Mouse (Mus musculus): ENCODE measurements around the gene Nlrp9b.
A peak's percentile ranks its signal among the peaks of the same experiment; 100 is the strongest.
"Not testable (repeated sequence)": the region's sequence is repeated elsewhere in the genome, so short reads cannot be mapped to it uniquely, and the experiment has no call there.

GRCm38 (mm10) chr7:20064100-20064499 lies 72.8 kb downstream of the Nlrp9b start:
- TF ChIP-seq CHD1, USF1 (IDR thresholded peaks at IDR 0.05; ENCODE audit: low read depth, low read length): not testable (repeated sequence)
- peak; percentile 45 to 54 (median 50); a peak in 5 of 6 replicates for TF ChIP-seq CTCF (IDR thresholded peaks at IDR 0.05 in 2 of 3, conservative IDR thresholded peaks at IDR 0.05 in 1 of 3; ENCODE audit: control insufficient read depth in 1 of 3, insufficient read depth in 1 of 3, low read depth in 2 of 3, low read length in 3 of 3, poor library complexity in 1 of 3, severe bottlenecking in 1 of 3)
